Comparison of ENCODE assay signal across 24 mouse cellular contexts in the genomic region with DNA sequence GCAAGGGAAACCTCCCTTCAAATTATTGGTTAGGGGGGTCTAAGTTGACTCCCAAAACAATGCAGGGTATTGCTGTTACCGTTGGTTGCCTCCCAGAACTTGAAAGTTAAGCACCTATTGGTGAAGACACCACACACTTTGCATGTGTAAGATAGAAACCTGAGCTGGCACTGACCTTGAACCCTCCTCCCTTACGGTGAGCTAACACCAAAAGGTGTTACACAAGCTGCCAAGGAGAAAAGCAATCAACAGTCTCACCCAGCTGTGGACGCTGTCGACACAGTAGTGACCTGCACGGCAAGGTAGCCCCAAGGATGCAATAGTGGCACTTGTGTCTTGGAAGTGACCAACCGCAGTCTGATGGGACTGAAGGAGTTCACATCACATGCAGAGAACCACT. TPM values are rescaled to one million over a fixed set of nuclear protein-coding genes. Genes with fewer than 3 reads are reported as not detected.
DNase-seq lines count a peak whose midpoint lies in the region; ATAC-seq and TF ChIP-seq lines count a peak whose summit lies in the region.
"Had no signal": no experiment of that assay in that cellular context is flagged by ENCODE, and none has a peak within 500 bp of the region (broad histone marks: within the 10 kb centered on the region; RNA-seq: fewer than 3 reads in every experiment).

No protein-coding gene starts in this region.

- 54% methylated on average over 6 of the region's 6 CpGs for WGBS in heart, embryonic 11.5 days (ENCODE audit: insufficient replicate concordance)
- WGBS in liver, postnatal 0 days (ENCODE audit: insufficient replicate concordance) = 76% methylated on average over 6 of the region's 6 CpGs

- no peak overlapping the region for H3K4me3 ChIP-seq in heart, embryonic 11.5 days (ENCODE audit: low read depth, low read length)
- H3K4me3 ChIP-seq in liver, postnatal 0 days (ENCODE audit: low read depth, low read length) = no peak overlapping the region
- 0 out of 2 replicates have a peak overlapping the region, but pooled peaks have one; percentile 5 for H3K4me3 ChIP-seq in E14TG2a.4 (replicated peaks; ENCODE audit: low read length)
- H3K4me3 ChIP-seq: embryonic facial prominence, embryonic 12.5 days; forebrain, embryonic 12.5 days; hindbrain, embryonic 12.5 days had no signal

- peak; percentile 61 for DNase-seq in heart, adult 11 months
- no peak for DNase-seq in liver, postnatal 0 days
- DNase-seq in liver (no peak), ZHBTc4 (ENCODE audit: low read depth, low spot score) (peak; percentile 54)
- no peak for DNase-seq in cerebellum, adult 8-10 months
- DNase-seq: adrenal gland, adult 8-10 months; adrenal gland, postnatal 36 days; cerebellum, adult 2 months; cerebellum, postnatal 14 days; embryo, embryonic 11 days; gastrocnemius, postnatal 25 days; heart, postnatal 10 days; heart, postnatal 4 days had no signal

- TF ChIP-seq EP300 in liver, postnatal 0 days (IDR thresholded peaks at IDR 0.05; ENCODE audit: low read depth) = no peak

- H3K27ac ChIP-seq in heart, embryonic 11.5 days (ENCODE audit: low read depth, low read length) = no peak overlapping the region
- H3K27ac ChIP-seq in liver, postnatal 0 days (ENCODE audit: low read depth) = 0 out of 2 replicates have a peak overlapping the region, but pooled peaks have one; percentile 11
- H3K27ac ChIP-seq: embryonic facial prominence, embryonic 12.5 days; forebrain, embryonic 12.5 days; hindbrain, embryonic 12.5 days had no signal

- H3K9me3 ChIP-seq in heart, embryonic 11.5 days (replicated peaks; ENCODE audit: control insufficient read depth, low read length) = no peaks in the 10 kb centered on the region
- no peaks in the 10 kb centered on the region for H3K9me3 ChIP-seq in liver, postnatal 0 days (ENCODE audit: low read length)
- no peaks in the 10 kb centered on the region for H3K9me3 ChIP-seq in E14TG2a.4 (ENCODE audit: low read length)
- H3K9me3 ChIP-seq: embryonic facial prominence, embryonic 12.5 days; forebrain, embryonic 12.5 days; hindbrain, embryonic 12.5 days had no signal

- H3K27me3 ChIP-seq in heart, embryonic 11.5 days (ENCODE audit: control insufficient read depth, insufficient read depth, low read length) = no peaks in the 10 kb centered on the region
- no peaks in the 10 kb centered on the region for H3K27me3 ChIP-seq in liver, postnatal 0 days (ENCODE audit: insufficient read depth, low read length)
- no peaks in the 10 kb centered on the region for H3K27me3 ChIP-seq in E14TG2a.4 (ENCODE audit: insufficient read depth, low read length)
- H3K27me3 ChIP-seq: embryonic facial prominence, embryonic 12.5 days; forebrain, embryonic 12.5 days; hindbrain, embryonic 12.5 days; Patski had no signal

- H3K4me1 ChIP-seq in heart, embryonic 11.5 days (ENCODE audit: control insufficient read depth, insufficient read depth, low read length) = peaks cover 7% of the 10 kb centered on the region; the same call in 1 of the 2 replicates
- peaks cover 21% of the 10 kb centered on the region for H3K4me1 ChIP-seq in liver, postnatal 0 days (ENCODE audit: insufficient read depth)
- peaks cover 45% of the 10 kb centered on the region for H3K4me1 ChIP-seq in E14TG2a.4 (replicated peaks; ENCODE audit: low read depth, low read length)
- H3K4me1 ChIP-seq: embryonic facial prominence, embryonic 12.5 days had no signal

- no peak overlapping the region for H3K9ac ChIP-seq in heart, embryonic 11.5 days (ENCODE audit: low read depth, low read length)
- no peak overlapping the region for H3K9ac ChIP-seq in liver, postnatal 0 days (replicated peaks)
- H3K9ac ChIP-seq: embryonic facial prominence, embryonic 12.5 days; forebrain, embryonic 12.5 days; hindbrain, embryonic 12.5 days had no signal

- no peak for TF ChIP-seq CTCF in liver, postnatal 0 days (IDR thresholded peaks at IDR 0.05; ENCODE audit: low read depth)
- TF ChIP-seq CTCF in E14TG2a.4 (conservative IDR thresholded peaks at IDR 0.05; ENCODE audit: low read length) = no peak

- no peak overlapping the region for H3K4me2 ChIP-seq in heart, embryonic 11.5 days
- no peak overlapping the region for H3K4me2 ChIP-seq in liver, postnatal 0 days (ENCODE audit: low read depth, low read length)
- H3K4me2 ChIP-seq: embryonic facial prominence, embryonic 12.5 days; forebrain, embryonic 12.5 days; hindbrain, embryonic 12.5 days had no signal

- no peak for ATAC-seq in heart, embryonic 11.5 days (replicated peaks; ENCODE audit: insufficient number of reproducible peaks, low FRiP score, low TSS enrichment)
- ATAC-seq in liver, postnatal 0 days = peak; percentile 49; the same call in 1 of the 2 replicates
- ATAC-seq: forebrain, embryonic 16.5 days; hindbrain, embryonic 16.5 days; inflammation-experienced regulatory T-cells, adult 6 months; Patski had no signal

- H3K36me3 ChIP-seq in heart, embryonic 11.5 days (ENCODE audit: control insufficient read depth, insufficient read depth, low read length) = 0 out of 2 replicates have a peak, but pooled peaks cover 2% of the 10 kb centered on the region
- H3K36me3 ChIP-seq in liver, postnatal 0 days (replicated peaks; ENCODE audit: insufficient read depth, low read length) = no peaks in the 10 kb centered on the region; the same call in 1 of the 2 replicates
- peaks cover 55% of the 10 kb centered on the region for H3K36me3 ChIP-seq in E14TG2a.4 (ENCODE audit: insufficient read depth, low read length)

RNA-seq across cellular contexts. Expression of gene Gm20518, which starts 7.4 kb away (rescaled TPM):
- polyA plus RNA-seq in heart, embryonic 11.5 days (2014; fragmentation: Nextera tagmentation; extraction: Ambion mirVana) = 0.07 and 0.17 TPM in 2 replicates
- polyA plus RNA-seq in liver, postnatal 0 days (2015; fragmentation: Nextera tagmentation; extraction: Ambion mirVana) = not detected in 2 replicates
- polyA plus RNA-seq: heart, embryonic 14.5 days had no signal

RNA-seq across cellular contexts. Expression of gene Tssk1, which starts 9.9 kb away (rescaled TPM):
- polyA plus RNA-seq in heart, embryonic 11.5 days (2014; fragmentation: Nextera tagmentation; extraction: Ambion mirVana) = 0.07 TPM in 1 of 2 replicates, not detected in the other
- polyA plus RNA-seq in liver, postnatal 0 days (2015; fragmentation: Nextera tagmentation; extraction: Ambion mirVana) = 0.04 and 0.08 TPM in 2 replicates
- polyA plus RNA-seq: forebrain, embryonic 12.5 days; forebrain, embryonic 16.5 days; heart, embryonic 14.5 days; hindbrain, embryonic 16.5 days had no signal

RNA-seq across cellular contexts. Expression of gene Dgcr2, which starts 14.2 kb away (rescaled TPM):
- 44.8 and 49.9 TPM in 2 replicates for polyA plus RNA-seq in heart, embryonic 11.5 days (2014; fragmentation: Nextera tagmentation; extraction: Ambion mirVana)
- polyA plus RNA-seq in liver, postnatal 0 days (2015; fragmentation: Nextera tagmentation; extraction: Ambion mirVana) = 17.9 and 18.0 TPM in 2 replicates

RNA-seq across cellular contexts. Expression of gene Tssk2, which starts 14.3 kb away (rescaled TPM):
- polyA plus RNA-seq in heart, embryonic 11.5 days (2014; fragmentation: Nextera tagmentation; extraction: Ambion mirVana) = 0.11 TPM in 1 of 2 replicates, not detected in the other
- polyA plus RNA-seq in liver, postnatal 0 days (2015; fragmentation: Nextera tagmentation; extraction: Ambion mirVana) = not detected in 2 replicates
- polyA plus RNA-seq: cerebellum, adult 2 months; forebrain, embryonic 12.5 days; forebrain, embryonic 16.5 days; frontal cortex, adult 2 months; heart, embryonic 14.5 days had no signal

RNA-seq across cellular contexts. Expression of gene Ess2, which starts 27.0 kb away (rescaled TPM):
- 27.2 and 29.8 TPM in 2 replicates for polyA plus RNA-seq in heart, embryonic 11.5 days (2014; fragmentation: Nextera tagmentation; extraction: Ambion mirVana)
- polyA plus RNA-seq in liver, postnatal 0 days (2015; fragmentation: Nextera tagmentation; extraction: Ambion mirVana) = 5.6 and 6.6 TPM in 2 replicates

Comparison
In these comparisons a context has a peak if more than half of its experiments do, and no peak if none do; other contexts are left out.
1. DNase-seq: peak in heart, adult 11 months (single experiment) and ZHBTc4 (single experiment); none in liver, postnatal 0 days (single experiment), liver (single experiment) and cerebellum, adult 8-10 months (single experiment).